Mouse (Mus musculus) ES-Bruce4 (cell line): Measurements from ENCODE around the gene Zfp871. TPM values are rescaled to one million over a fixed set of nuclear protein-coding genes. Genes with fewer than 3 reads are reported as not detected.

Experiments
- H3K27ac ChIP-seq: 2 replicates; pipeline ENCODE4 v1.5.1; 2012; ENCODE audit warnings: low read length, inconsistent platforms; ENCODE audit not compliant: insufficient read depth
- H3K27me3 ChIP-seq: 2 replicates; pipeline ENCODE4 v1.6.1; 2012; ENCODE audit warnings: mild to moderate bottlenecking, low read length, inconsistent platforms; ENCODE audit not compliant: control insufficient read depth, poor library complexity, insufficient read depth, severe bottlenecking
- H3K36me3 ChIP-seq: 2 replicates; pipeline ENCODE4 v1.6.1; 2012; ENCODE audit warnings: inconsistent platforms, mild to moderate bottlenecking, low read length, moderate library complexity; ENCODE audit not compliant: control insufficient read depth, poor library complexity, insufficient read depth, severe bottlenecking
- H3K4me1 ChIP-seq: one replicate; pipeline ENCODE4 v1.8.1; 2011; ENCODE audit warnings: low read length; ENCODE audit not compliant: control insufficient read depth, insufficient read depth
- H3K4me3 ChIP-seq: 2 replicates; pipeline ENCODE4 v1.5.1; 2011; ENCODE audit warnings: low read depth, mild to moderate bottlenecking, low read length
- H3K9ac ChIP-seq: 2 replicates; pipeline ENCODE4 v1.6.1; 2012; ENCODE audit warnings: low read depth, mild to moderate bottlenecking, inconsistent platforms; ENCODE audit not compliant: poor library complexity, severe bottlenecking
- H3K9me3 ChIP-seq: replicated peaks from 2 replicates; pipeline ENCODE4 v1.6.1; 2012; ENCODE audit warnings: mild to moderate bottlenecking, low read length, inconsistent platforms; ENCODE audit not compliant: control insufficient read depth, poor library complexity, insufficient read depth, severe bottlenecking
- CTCF ChIP-seq: IDR thresholded peaks from one replicate; pipeline ENCODE4 v1.8.1; 2011; ENCODE audit warnings: low read depth, low read length
- EP300 ChIP-seq: IDR thresholded peaks from 2 replicates; pipeline ENCODE4 v1.6.1; 2011; ENCODE audit warnings: low read depth, low read length; ENCODE audit not compliant: insufficient read depth
- POLR2A ChIP-seq: IDR thresholded peaks from one replicate; pipeline ENCODE4 v1.8.1; 2011; ENCODE audit warnings: low read length; ENCODE audit not compliant: insufficient read depth
- polyA plus RNA-seq: library from polyadenylated mRNA; stranded (reverse); fragments of >200 nt; gene quantifications from 2 replicates; pipeline ENCODE4 v1.2.4, GENCODE M21; 2011; ENCODE audit warnings: low read depth; ENCODE audit not compliant: missing spikeins, insufficient read depth, insufficient read length

The Zfp871 gene
- polyA plus RNA-seq, 1 experiment, result 54.5 TPM

- no peaks in the 10 kb centered on the region for H3K9me3 ChIP-seq
- no peak overlapping the region for H3K9ac ChIP-seq
- no peak for TF ChIP-seq POLR2A
- no peak for TF ChIP-seq CTCF
- no peak for TF ChIP-seq EP300
- peaks cover 35% of the 10 kb centered on the region for H3K36me3 ChIP-seq
- no peak overlapping the region for H3K27ac ChIP-seq
- H3K4me1 ChIP-seq, result no peaks in the 10 kb centered on the region
- H3K4me3 ChIP-seq, result no peak overlapping the region
- no peaks in the 10 kb centered on the region for H3K27me3 ChIP-seq
Observed at GRCm38 (mm10) chr17:32785656-32786055, 2.4 kb downstream of the Zfp871 start.

- no peaks in the 10 kb centered on the region for H3K9me3 ChIP-seq
- H3K4me3 ChIP-seq, result no peak overlapping the region
- no peak overlapping the region for H3K9ac ChIP-seq
- H3K36me3 ChIP-seq, result peaks cover 66% of the 10 kb centered on the region
- no peak for TF ChIP-seq EP300
- no peak for TF ChIP-seq POLR2A
- TF ChIP-seq CTCF, result no peak
- H3K4me1 ChIP-seq, result no peaks in the 10 kb centered on the region
- no peak overlapping the region for H3K27ac ChIP-seq
- H3K27me3 ChIP-seq, result no peaks in the 10 kb centered on the region
Observed at GRCm38 (mm10) chr17:32777564-32777963, 10.5 kb downstream of the Zfp871 start.

GRCm38 (mm10) chr17:32771213-32771612 is 16.9 kb downstream of the Zfp871 start:
- peaks cover 47% of the 10 kb centered on the region for H3K36me3 ChIP-seq

GRCm38 (mm10) chr17:32766422-32766821 is 21.7 kb downstream of the Zfp871 start:
- Histone ChIP-seq H3K9me3 (peaks cover 19% of the 10 kb centered on the region), H3K36me3 (peaks cover 19% of the 10 kb centered on the region), H3K27me3 (no peaks in the 10 kb centered on the region), H3K4me3 (no peak overlapping the region), H3K27ac (no peak overlapping the region), H3K4me1 (no peaks in the 10 kb centered on the region), H3K9ac (no peak overlapping the region)
- TF ChIP-seq POLR2A, result no peak
- TF ChIP-seq EP300, result no peak
- no peak for TF ChIP-seq CTCF

More at GRCm38 (mm10) chr17:32771213-32771612, 16.9 kb downstream of the Zfp871 start:
- no peaks in the 10 kb centered on the region for H3K4me1 ChIP-seq
- no peak overlapping the region for H3K27ac ChIP-seq
- H3K9ac ChIP-seq, result no peak overlapping the region
- H3K4me3 ChIP-seq, result no peak overlapping the region
- H3K9me3 ChIP-seq, result no peaks in the 10 kb centered on the region
- H3K27me3 ChIP-seq, result no peaks in the 10 kb centered on the region
- TF ChIP-seq POLR2A (no peak), EP300 (no peak), CTCF (no peak)

GRCm38 (mm10) chr17:32757331-32757730 is 30.8 kb downstream of the Zfp871 start:
- Histone ChIP-seq H3K36me3 (no peaks in the 10 kb centered on the region), H3K27ac (no peak overlapping the region), H3K4me3 (no peak overlapping the region), H3K27me3 (no peaks in the 10 kb centered on the region), H3K4me1 (no peaks in the 10 kb centered on the region), H3K9me3 (no peaks in the 10 kb centered on the region), H3K9ac (no peak overlapping the region)
- TF ChIP-seq POLR2A, result no peak
- TF ChIP-seq CTCF, result no peak
- TF ChIP-seq EP300, result no peak

GRCm38 (mm10) chr17:32753634-32754033 is 34.5 kb downstream of the Zfp871 start:
- H3K4me1 ChIP-seq, result no peaks in the 10 kb centered on the region
- H3K9me3 ChIP-seq, result no peaks in the 10 kb centered on the region
- no peak overlapping the region for H3K27ac ChIP-seq
- TF ChIP-seq EP300 (no peak), POLR2A (no peak), CTCF (peak; percentile 52)
- no peak overlapping the region for H3K4me3 ChIP-seq
- H3K9ac ChIP-seq, result no peak overlapping the region
- H3K27me3 ChIP-seq, result no peaks in the 10 kb centered on the region
- no peaks in the 10 kb centered on the region for H3K36me3 ChIP-seq
